Mouse (Mus musculus) neural tube, embryonic 13.5 days (tissue): ENCODE measurements around the gene Tmem9b. TPM values are rescaled to one million over a fixed set of nuclear protein-coding genes. Genes with fewer than 3 reads are reported as not detected.

ENCODE experiments used
- ATAC-seq: fragments of 200-750 bp; cut with Nextera tagmentation; 2 replicates; pipeline ENCODE4 v1.8.0; 2017; ENCODE audit warnings: low read depth, mild to moderate bottlenecking, moderate TSS enrichment, moderate library complexity
- H3K27ac ChIP-seq: fragments of 300-500 bp; sonication (generic); replicated peaks from 2 replicates; pipeline ENCODE4 v1.5.1; 2015; ENCODE audit warnings: moderate library complexity, mild to moderate bottlenecking, inconsistent platforms
- H3K27me3 ChIP-seq: fragments of 300-500 bp; sonication (generic); 2 replicates; pipeline ENCODE4 v1.6.1; 2015; ENCODE audit warnings: mild to moderate bottlenecking, inconsistent platforms
- H3K36me3 ChIP-seq: fragments of 300-500 bp; sonication (generic); 2 replicates; pipeline ENCODE4 v1.6.1; 2015; ENCODE audit warnings: mild to moderate bottlenecking, inconsistent platforms
- H3K4me1 ChIP-seq: fragments of 300-500 bp; sonication (generic); replicated peaks from 2 replicates; pipeline ENCODE4 v1.6.1; 2015; ENCODE audit warnings: inconsistent platforms
- H3K4me2 ChIP-seq: fragments of 300-500 bp; sonication (generic); 2 replicates; pipeline ENCODE4 v1.6.1; 2015; ENCODE audit warnings: inconsistent platforms, mild to moderate bottlenecking, moderate library complexity
- H3K4me3 ChIP-seq: fragments of 300-500 bp; sonication (generic); 2 replicates; pipeline ENCODE4 v1.5.1; 2015; ENCODE audit warnings: mild to moderate bottlenecking, inconsistent platforms
- H3K9ac ChIP-seq: fragments of 300-500 bp; sonication (generic); 2 replicates; pipeline ENCODE4 v1.6.1; 2015; ENCODE audit warnings: moderate library complexity, mild to moderate bottlenecking, inconsistent platforms
- H3K9me3 ChIP-seq: fragments of 300-500 bp; sonication (generic); 2 replicates; pipeline ENCODE4 v1.6.1; 2016; ENCODE audit warnings: inconsistent platforms
- WGBS: fragments of 180-500 bp; shearing (Covaris S2); methylation state at CpG from one replicate; pipeline ENCODE4 v1.1.7; 2015; 5-methylcytosine and 5-hydroxymethylcytosine counted together
- polyA plus RNA-seq: library from polyadenylated mRNA; unstranded; fragments of >200 nt; fragmentation: Nextera tagmentation; extraction: Ambion mirVana; gene quantifications from 2 replicates; pipeline ENCODE4 v1.2.1, GENCODE M21; 2015

Gene Tmem9b
- polyA plus RNA-seq, 1 experiment from 2014 or later = 119 TPM

DNA sequence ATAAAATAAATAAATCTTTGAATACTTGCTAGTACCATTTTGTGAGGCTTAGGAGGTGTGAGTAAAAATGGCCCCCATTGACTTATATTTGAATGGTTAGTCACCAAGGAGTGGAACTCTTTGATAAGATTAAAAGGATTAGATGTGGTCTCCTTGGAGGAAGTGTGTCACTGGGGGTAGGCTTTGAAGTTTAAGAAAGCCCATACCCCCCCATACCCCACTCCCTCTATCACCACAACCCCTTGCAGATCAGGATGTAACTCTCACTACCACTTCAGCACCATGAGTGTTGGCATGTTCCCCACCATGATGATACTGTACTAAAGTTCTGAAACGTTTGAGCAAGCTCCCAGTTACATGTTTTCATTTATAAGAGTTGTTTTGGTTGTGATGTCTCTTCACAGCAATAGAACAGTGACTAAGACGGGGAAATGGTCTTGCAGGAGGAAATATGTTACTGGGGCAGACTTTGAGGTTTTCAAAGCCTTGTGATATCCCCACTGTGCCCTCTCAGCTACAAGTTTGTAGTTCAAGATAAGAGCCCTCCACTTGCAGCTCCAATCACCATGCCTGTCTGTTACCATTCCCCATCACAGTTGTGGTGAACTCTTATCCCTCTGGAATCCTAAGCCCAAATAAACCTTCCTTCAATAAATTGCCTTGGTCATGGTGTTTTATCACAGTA, 16.2 kb upstream of the Tmem9b start:
- no peaks in the 10 kb centered on the region for H3K36me3 ChIP-seq
- no peak overlapping the region for H3K4me2 ChIP-seq
- H3K9me3 ChIP-seq = no peaks in the 10 kb centered on the region
- no peak overlapping the region for H3K4me3 ChIP-seq
- 71% methylated on average over 2 of the region's 2 CpGs for WGBS
- no peak overlapping the region for H3K27ac ChIP-seq
- ATAC-seq = no peak
- H3K27me3 ChIP-seq = no peaks in the 10 kb centered on the region
- H3K9ac ChIP-seq = no peak overlapping the region
- no peaks in the 10 kb centered on the region for H3K4me1 ChIP-seq

GRCm38 (mm10) chr7:109767575-109768350, 15.1 kb upstream of the Tmem9b start:
- WGBS = 83% methylated on average over 7 of the region's 7 CpGs
- H3K36me3 ChIP-seq = no peaks in the 10 kb centered on the region
- no peak overlapping the region for H3K9ac ChIP-seq
- no peak overlapping the region for H3K27ac ChIP-seq
- no peak overlapping the region for H3K4me2 ChIP-seq
- ATAC-seq = no peak
- H3K4me3 ChIP-seq = no peak overlapping the region
- no peaks in the 10 kb centered on the region for H3K4me1 ChIP-seq
- no peaks in the 10 kb centered on the region for H3K27me3 ChIP-seq
- H3K9me3 ChIP-seq = no peaks in the 10 kb centered on the region

GRCm38 (mm10) chr7:109764009-109764408, 11.3 kb upstream of the Tmem9b start:
- Histone ChIP-seq H3K4me3 (no peak overlapping the region), H3K36me3 (no peaks in the 10 kb centered on the region), H3K27me3 (no peaks in the 10 kb centered on the region), H3K9me3 (no peaks in the 10 kb centered on the region), H3K4me1 (no peaks in the 10 kb centered on the region), H3K27ac (no peak overlapping the region), H3K4me2 (no peak overlapping the region), H3K9ac (no peak overlapping the region)
- no peak for ATAC-seq
- 73% methylated on average over 2 of the region's 2 CpGs for WGBS

- no peaks in the 10 kb centered on the region for H3K9me3 ChIP-seq
- no peak overlapping the region for H3K4me2 ChIP-seq
- no peaks in the 10 kb centered on the region for H3K27me3 ChIP-seq
- no peak overlapping the region for H3K9ac ChIP-seq
- H3K36me3 ChIP-seq = no peaks in the 10 kb centered on the region
- ATAC-seq = no peak
- H3K4me3 ChIP-seq = no peak overlapping the region
- no peak overlapping the region for H3K27ac ChIP-seq
- 90% methylated on average over 3 of the region's 3 CpGs for WGBS
- peaks cover 16% of the 10 kb centered on the region for H3K4me1 ChIP-seq
Observed at GRCm38 (mm10) chr7:109756291-109756690, 3.6 kb upstream of the Tmem9b start.

GRCm38 (mm10) chr7:109754034-109754433, 1.4 kb upstream of the Tmem9b start:
- 93% methylated on average over 8 of the region's 8 CpGs for WGBS
- H3K36me3 ChIP-seq = 0 out of 2 replicates have a peak, but pooled peaks cover 4% of the 10 kb centered on the region
- H3K27me3 ChIP-seq = no peaks in the 10 kb centered on the region
- 0 out of 2 replicates have a peak overlapping the region, but pooled peaks have one; percentile 76 for H3K4me2 ChIP-seq
- no peak overlapping the region for H3K9ac ChIP-seq
- no peak overlapping the region for H3K27ac ChIP-seq
- peaks cover 27% of the 10 kb centered on the region for H3K4me1 ChIP-seq
- H3K9me3 ChIP-seq = no peaks in the 10 kb centered on the region
- no peak overlapping the region for H3K4me3 ChIP-seq
- ATAC-seq = no peak

DNA sequence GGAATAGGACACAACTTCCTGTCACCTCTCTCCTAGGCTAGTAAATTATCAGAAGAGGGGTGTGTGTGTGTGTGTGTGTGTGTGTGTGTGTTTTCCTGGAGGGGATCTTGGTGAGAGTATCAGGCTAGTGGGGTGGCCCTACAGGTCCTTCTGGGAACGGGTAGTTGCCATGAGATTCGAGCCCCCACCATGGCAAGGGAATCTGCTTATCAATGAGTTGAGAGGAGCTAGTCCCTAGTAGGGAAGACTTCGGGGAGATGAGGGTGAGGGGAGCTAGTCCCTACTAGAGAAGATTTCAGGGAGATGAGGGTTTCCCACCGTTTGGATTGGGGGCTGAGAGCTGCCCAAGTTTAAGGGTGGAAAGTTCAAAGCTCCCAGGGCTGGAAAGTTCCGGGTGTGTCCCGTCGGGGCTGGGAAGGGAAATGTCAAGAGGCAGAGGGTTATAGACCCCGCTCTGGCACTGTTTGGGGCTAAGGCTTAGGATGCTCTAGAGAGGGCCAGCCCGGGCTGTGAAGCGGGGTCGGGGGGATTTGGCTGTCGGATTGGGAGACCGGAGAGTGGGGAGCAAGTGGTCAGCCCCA, 1.2 kb downstream of the Tmem9b start:
- peak; percentile 66 for ATAC-seq
- 4% methylated on average over 13 of the region's 13 CpGs for WGBS
- H3K9ac ChIP-seq = peak overlapping the region; percentile 87

DNA sequence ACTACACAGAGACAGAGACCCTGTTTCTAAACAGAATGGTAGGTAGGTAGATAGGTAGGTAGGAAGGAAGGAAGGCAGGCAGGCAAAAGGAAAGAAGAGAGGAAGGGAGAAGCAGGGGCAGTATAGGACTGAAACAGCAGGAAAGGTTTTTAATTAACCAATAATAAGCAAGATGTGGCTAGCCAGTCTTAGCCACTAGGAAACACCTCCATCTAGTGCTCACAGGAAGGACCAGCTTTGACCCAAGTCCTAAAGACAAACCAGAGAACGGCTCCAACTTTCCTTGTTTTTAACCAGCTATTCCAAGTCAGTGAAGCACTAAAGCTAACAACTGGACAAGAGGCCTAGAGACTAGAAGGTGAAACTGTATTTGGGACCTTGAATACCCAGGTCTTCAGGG, 4.9 kb downstream of the Tmem9b start:
- no peak overlapping the region for H3K4me2 ChIP-seq
- ATAC-seq = no peak
- no peak overlapping the region for H3K9ac ChIP-seq
- H3K9me3 ChIP-seq = no peaks in the 10 kb centered on the region
- WGBS = 67% methylated on average over 1 of the region's 1 CpGs
- no peak overlapping the region for H3K27ac ChIP-seq
- H3K4me3 ChIP-seq = no peak overlapping the region
- peaks cover 51% of the 10 kb centered on the region for H3K36me3 ChIP-seq
- H3K4me1 ChIP-seq = peaks cover 16% of the 10 kb centered on the region
- H3K27me3 ChIP-seq = no peaks in the 10 kb centered on the region

More for the DNA sequence above, 1.2 kb downstream of the Tmem9b start:
- peak overlapping the region; percentile 86 for H3K27ac ChIP-seq
- H3K4me1 ChIP-seq = peaks cover 27% of the 10 kb centered on the region
- H3K4me2 ChIP-seq = peak overlapping the region; percentile 76
- H3K4me3 ChIP-seq = peak overlapping the region; percentile 62
- H3K27me3 ChIP-seq = no peaks in the 10 kb centered on the region
- H3K36me3 ChIP-seq = peaks cover 17% of the 10 kb centered on the region; the same call in 1 of the 2 replicates
- no peaks in the 10 kb centered on the region for H3K9me3 ChIP-seq

GRCm38 (mm10) chr7:109741703-109742102, 11.0 kb downstream of the Tmem9b start:
- no peak for ATAC-seq
- Histone ChIP-seq H3K9ac (no peak overlapping the region), H3K27me3 (no peaks in the 10 kb centered on the region), H3K36me3 (peaks cover 86% of the 10 kb centered on the region), H3K4me1 (no peaks in the 10 kb centered on the region), H3K4me3 (no peak overlapping the region), H3K4me2 (no peak overlapping the region), H3K27ac (no peak overlapping the region), H3K9me3 (no peaks in the 10 kb centered on the region)
- 94% methylated on average over 4 of the region's 4 CpGs for WGBS

GRCm38 (mm10) chr7:109741060-109741459, 11.6 kb downstream of the Tmem9b start:
- no peaks in the 10 kb centered on the region for H3K27me3 ChIP-seq
- no peaks in the 10 kb centered on the region for H3K4me1 ChIP-seq
- H3K27ac ChIP-seq = no peak overlapping the region
- peaks cover 87% of the 10 kb centered on the region for H3K36me3 ChIP-seq
- no peaks in the 10 kb centered on the region for H3K9me3 ChIP-seq
- WGBS = 94% methylated on average over 1 of the region's 1 CpGs
- no peak for ATAC-seq
- H3K4me2 ChIP-seq = no peak overlapping the region
- H3K9ac ChIP-seq = no peak overlapping the region
- no peak overlapping the region for H3K4me3 ChIP-seq

GRCm38 (mm10) chr7:109739822-109740370, 12.8 kb downstream of the Tmem9b start:
- WGBS = 92% methylated on average over 5 of the region's 5 CpGs

GRCm38 (mm10) chr7:109734806-109735205, 17.9 kb downstream of the Tmem9b start:
- WGBS = 93% methylated on average over 4 of the region's 4 CpGs
- Histone ChIP-seq H3K36me3 (peaks cover 46% of the 10 kb centered on the region), H3K4me2 (no peak overlapping the region), H3K4me1 (0 out of 2 replicates have a peak, but pooled peaks cover 7% of the 10 kb centered on the region), H3K9me3 (no peaks in the 10 kb centered on the region), H3K4me3 (no peak overlapping the region), H3K9ac (no peak overlapping the region), H3K27ac (no peak overlapping the region), H3K27me3 (no peaks in the 10 kb centered on the region)
- ATAC-seq = no peak

More at GRCm38 (mm10) chr7:109739822-109740370, 12.8 kb downstream of the Tmem9b start:
- Histone ChIP-seq H3K4me3 (no peak overlapping the region), H3K27ac (no peak overlapping the region), H3K4me2 (no peak overlapping the region), H3K36me3 (peaks cover 86% of the 10 kb centered on the region), H3K9ac (no peak overlapping the region), H3K27me3 (no peaks in the 10 kb centered on the region), H3K9me3 (no peaks in the 10 kb centered on the region), H3K4me1 (no peaks in the 10 kb centered on the region)
- no peak for ATAC-seq

DNA sequence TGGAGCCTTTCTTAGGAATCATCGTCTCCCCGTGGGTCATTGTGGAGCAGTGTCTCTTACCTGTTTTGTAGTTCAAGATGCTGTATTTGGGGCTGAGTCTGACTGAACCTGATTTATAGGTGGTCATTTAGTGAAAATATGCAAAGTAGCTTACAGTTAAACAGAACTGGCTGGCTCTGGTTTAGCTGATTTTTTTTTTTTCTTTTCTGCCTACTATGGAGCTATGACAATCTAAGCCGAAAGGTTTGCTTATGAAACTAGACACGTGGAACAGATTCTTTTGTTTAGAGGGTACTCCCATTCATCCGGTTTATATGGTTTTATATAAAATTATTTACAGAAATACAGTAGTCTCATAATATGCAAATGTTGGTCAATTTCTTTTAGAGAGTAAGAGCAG, 21.0 kb downstream of the Tmem9b start, which contains the start of gene Ascl3:
Ascl3 (minus strand) TSS at position 101 of the 400 bp plus-strand sequence.
- Histone ChIP-seq H3K9me3 (no peaks in the 10 kb centered on the region), H3K27ac (no peak within 1 kb of the TSS), H3K4me3 (no peak within 1 kb of the TSS), H3K27me3 (no peaks in the 10 kb centered on the region), H3K36me3 (peaks cover 22% of the 10 kb centered on the region), H3K9ac (no peak within 1 kb of the TSS), H3K4me2 (no peak within 1 kb of the TSS), H3K4me1 (0 out of 2 replicates have a peak, but pooled peaks cover 7% of the 10 kb centered on the region)
- no peak for ATAC-seq
- 92% methylated on average over 5 of the region's 5 CpGs for WGBS
